ENCODE assay signal across 8 mouse cellular contexts in the genomic region with DNA sequence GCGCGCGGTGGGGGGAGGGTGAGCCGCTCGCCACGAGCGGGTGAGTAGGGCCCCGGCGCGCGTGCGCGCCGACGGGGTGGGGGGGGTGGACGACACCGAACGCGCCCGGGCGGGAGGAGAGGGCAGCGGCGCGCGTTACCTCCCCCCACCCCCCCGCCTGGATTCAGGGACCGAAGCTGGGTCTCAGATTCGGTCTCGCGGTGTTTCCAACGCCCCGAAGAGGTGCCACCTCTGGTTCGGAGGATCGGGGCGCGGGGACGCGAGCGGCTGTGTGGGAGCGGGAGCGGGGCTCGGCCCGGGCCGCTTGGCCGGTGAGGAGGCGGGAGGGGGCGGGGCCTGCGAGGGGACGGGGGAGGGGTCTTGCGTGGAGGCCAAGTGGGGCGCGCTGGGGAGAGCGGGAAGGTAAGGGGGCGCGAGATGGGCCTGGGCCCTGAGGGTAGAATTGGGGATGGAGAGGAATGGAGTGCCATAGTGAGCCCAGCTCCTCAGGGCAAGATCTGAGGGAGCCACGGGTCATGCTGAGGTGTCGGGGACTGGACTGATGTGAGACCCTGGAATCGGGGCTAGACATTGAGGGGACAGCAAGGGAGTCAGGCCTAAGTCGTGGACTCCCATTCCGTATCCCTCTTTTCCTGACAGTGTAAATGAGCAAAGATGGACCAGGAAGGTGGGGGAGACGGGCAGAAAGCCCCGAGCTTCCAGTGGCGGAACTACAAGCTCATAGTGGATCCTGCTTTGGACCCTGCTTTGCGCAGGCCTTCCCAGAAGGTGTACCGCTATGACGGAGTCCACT. TPM values are rescaled to one million over a fixed set of nuclear protein-coding genes. Genes with fewer than 3 reads are reported as not detected.
DNase-seq lines count a peak whose midpoint lies in the region; ATAC-seq and TF ChIP-seq lines count a peak whose summit lies in the region.

No protein-coding gene starts in this region.

- ATAC-seq in embryonic facial prominence, embryonic 13.5 days (ENCODE audit: insufficient number of reproducible peaks, insufficient read depth, low FRiP score, low TSS enrichment, low read depth) = peak; percentile 32; the same call in 1 of the 2 replicates
- peak; percentile 57 for ATAC-seq in limb, embryonic 12.5 days (ENCODE audit: insufficient number of reproducible peaks, insufficient read depth, low FRiP score, low TSS enrichment, low read depth)
- ATAC-seq in midbrain, embryonic 11.5 days (ENCODE audit: low FRiP score) = peak; percentile 57

- TF ChIP-seq POLR2A in testis, adult 2 months (IDR thresholded peaks at IDR 0.05; ENCODE audit: control insufficient read depth, low read depth, low read length) = no peak

- no peak for DNase-seq in layer of hippocampus, adult 2 months (ENCODE audit: low spot score in 2 of 2)
- no peak for DNase-seq in layer of hippocampus, adult 8-10 months (ENCODE audit: low spot score in 2 of 2)
- DNase-seq in adrenal gland, postnatal 25 days = peak; percentile 72
- DNase-seq in heart, postnatal 4 days = peak; percentile 74
- DNase-seq in midbrain, embryonic 11.5 days (ENCODE audit: low spot score, missing footprints) = peak; percentile 94

- peaks cover 21% of the 10 kb centered on the region for H3K4me1 ChIP-seq in embryonic facial prominence, embryonic 13.5 days
- peaks cover 23% of the 10 kb centered on the region for H3K4me1 ChIP-seq in limb, embryonic 12.5 days (replicated peaks)
- H3K4me1 ChIP-seq in midbrain, embryonic 11.5 days (ENCODE audit: control insufficient read depth, insufficient read depth, low read length) = peaks cover 11% of the 10 kb centered on the region
- peaks cover 7% of the 10 kb centered on the region for H3K4me1 ChIP-seq in testis, adult 2 months (ENCODE audit: control insufficient read depth, insufficient read depth, low read length)

- no peaks in the 10 kb centered on the region for H3K27me3 ChIP-seq in embryonic facial prominence, embryonic 13.5 days
- no peaks in the 10 kb centered on the region for H3K27me3 ChIP-seq in limb, embryonic 12.5 days
- H3K27me3 ChIP-seq in midbrain, embryonic 11.5 days (ENCODE audit: control insufficient read depth, insufficient read depth, low read length) = no peaks in the 10 kb centered on the region
- no peaks in the 10 kb centered on the region for H3K27me3 ChIP-seq in testis, adult 2 months (ENCODE audit: control insufficient read depth, insufficient read depth, low read length)

- 2% methylated on average over 50 of the region's 66 CpGs for WGBS in embryonic facial prominence, embryonic 13.5 days
- 4% methylated on average over 52 of the region's 66 CpGs for WGBS in limb, embryonic 12.5 days
- 4% methylated on average over 51 of the region's 66 CpGs for WGBS in midbrain, embryonic 11.5 days

- peak overlapping the region; percentile 95 for H3K4me3 ChIP-seq in layer of hippocampus, adult 2 months
- peak overlapping the region; percentile 80 for H3K4me3 ChIP-seq in embryonic facial prominence, embryonic 13.5 days
- peak overlapping the region; percentile 90 for H3K4me3 ChIP-seq in limb, embryonic 12.5 days (replicated peaks)
- peak overlapping the region; percentile 94 for H3K4me3 ChIP-seq in midbrain, embryonic 11.5 days (ENCODE audit: low read depth, low read length)
- peak overlapping the region; percentile 97 for H3K4me3 ChIP-seq in testis, adult 2 months (ENCODE audit: control insufficient read depth, low read depth, low read length)

- H3K9ac ChIP-seq in embryonic facial prominence, embryonic 13.5 days = peak overlapping the region; percentile 92
- H3K9ac ChIP-seq in limb, embryonic 12.5 days (replicated peaks) = peak overlapping the region; percentile 92
- peak overlapping the region; percentile 94 for H3K9ac ChIP-seq in midbrain, embryonic 11.5 days (ENCODE audit: low read length)

- peak overlapping the region; percentile 89 for H3K4me2 ChIP-seq in embryonic facial prominence, embryonic 13.5 days
- peak overlapping the region; percentile 86 for H3K4me2 ChIP-seq in limb, embryonic 12.5 days
- peak overlapping the region; percentile 84 for H3K4me2 ChIP-seq in midbrain, embryonic 11.5 days

- H3K9me3 ChIP-seq in embryonic facial prominence, embryonic 13.5 days = no peaks in the 10 kb centered on the region
- no peaks in the 10 kb centered on the region for H3K9me3 ChIP-seq in limb, embryonic 12.5 days
- H3K9me3 ChIP-seq in midbrain, embryonic 11.5 days (ENCODE audit: control insufficient read depth, low read length) = no peaks in the 10 kb centered on the region

- peak overlapping the region; percentile 100 for H3K27ac ChIP-seq in layer of hippocampus, adult 2 months
- H3K27ac ChIP-seq in embryonic facial prominence, embryonic 13.5 days = peak overlapping the region; percentile 98
- peak overlapping the region; percentile 94 for H3K27ac ChIP-seq in limb, embryonic 12.5 days
- peak overlapping the region; percentile 93 for H3K27ac ChIP-seq in midbrain, embryonic 11.5 days (ENCODE audit: low read depth, low read length)
- H3K27ac ChIP-seq in testis, adult 2 months (ENCODE audit: control insufficient read depth, insufficient read depth, low read depth, low read length) = peak overlapping the region; percentile 99

- H3K36me3 ChIP-seq in embryonic facial prominence, embryonic 13.5 days = peaks cover 39% of the 10 kb centered on the region
- H3K36me3 ChIP-seq in limb, embryonic 12.5 days = peaks cover 44% of the 10 kb centered on the region
- peaks cover 11% of the 10 kb centered on the region for H3K36me3 ChIP-seq in midbrain, embryonic 11.5 days (ENCODE audit: control insufficient read depth, insufficient read depth, low read length)
- peaks cover 7% of the 10 kb centered on the region for H3K36me3 ChIP-seq in testis, adult 2 months (ENCODE audit: control insufficient read depth, insufficient read depth, low read length)

- TF ChIP-seq CTCF in layer of hippocampus, adult 2 months (conservative IDR thresholded peaks at IDR 0.05) = no peak
- TF ChIP-seq CTCF in testis, adult 2 months (IDR thresholded peaks at IDR 0.05; ENCODE audit: control insufficient read depth, insufficient read depth, insufficient replicate concordance, low read depth, low read length) = no peak

RNA-seq across cellular contexts. Expression of a gene that starts 1.2 kb away (rescaled TPM):
- 10 to 100 TPM; 44.5 to 49.4 TPM for total RNA-seq in layer of hippocampus, adult 2 months (2021)
- total RNA-seq in layer of hippocampus, adult 8-10 months (2022) = 10 to 100 TPM; 46.6 to 56.4 (median 48.7) TPM
- 36.9 and 49.8 TPM in 2 replicates for total RNA-seq in adrenal gland, postnatal 25 days (2021)
- 27.0 and 33.2 TPM in 2 replicates for polyA plus RNA-seq in embryonic facial prominence, embryonic 13.5 days (2015; fragmentation: Nextera tagmentation; extraction: Ambion mirVana)
- 10 to 100 TPM; 30.8 to 32.0 TPM for total RNA-seq in heart, postnatal 4 days (2021)
- polyA plus RNA-seq in limb, embryonic 12.5 days (2016; fragmentation: Nextera tagmentation; extraction: Ambion mirVana) = 24.7 and 25.2 TPM in 2 replicates
- polyA plus RNA-seq in midbrain, embryonic 11.5 days (2014; fragmentation: Nextera tagmentation; extraction: Ambion mirVana) = 19.0 and 22.1 TPM in 2 replicates
- polyA plus RNA-seq in testis, adult 2 months (2012; rRNA removed) = 15.9 and 18.2 TPM in 2 replicates

RNA-seq across cellular contexts. Expression of a gene that starts 7.7 kb away (rescaled TPM):
- total RNA-seq in layer of hippocampus, adult 2 months (2021) = 1 to 10 TPM; 1.4 to 3.3 TPM
- 1 to 10 TPM; 2.0 to 5.7 (median 2.3) TPM for total RNA-seq in layer of hippocampus, adult 8-10 months (2022)
- 4.4 and 6.9 TPM in 2 replicates for total RNA-seq in adrenal gland, postnatal 25 days (2021)
- polyA plus RNA-seq in embryonic facial prominence, embryonic 13.5 days (2015; fragmentation: Nextera tagmentation; extraction: Ambion mirVana) = not detected in 2 replicates
- 1 to 10 TPM; 3.0 to 3.2 TPM for total RNA-seq in heart, postnatal 4 days (2021)
- not detected in 2 replicates for polyA plus RNA-seq in limb, embryonic 12.5 days (2016; fragmentation: Nextera tagmentation; extraction: Ambion mirVana)
- polyA plus RNA-seq in midbrain, embryonic 11.5 days (2014; fragmentation: Nextera tagmentation; extraction: Ambion mirVana) = not detected in 2 replicates
- polyA plus RNA-seq in testis, adult 2 months (2012; rRNA removed) = not detected in 2 replicates

RNA-seq across cellular contexts. Expression of a gene that starts 8.1 kb away (rescaled TPM):
- 10 to 100 TPM; 30.1 to 31.5 TPM for total RNA-seq in layer of hippocampus, adult 2 months (2021)
- total RNA-seq in layer of hippocampus, adult 8-10 months (2022) = 10 to 100 TPM; 25.8 to 30.7 (median 29.4) TPM
- total RNA-seq in adrenal gland, postnatal 25 days (2021) = 31.5 and 37.2 TPM in 2 replicates
- polyA plus RNA-seq in embryonic facial prominence, embryonic 13.5 days (2015; fragmentation: Nextera tagmentation; extraction: Ambion mirVana) = 16.4 and 19.0 TPM in 2 replicates
- total RNA-seq in heart, postnatal 4 days (2021) = 10 to 100 TPM; 14.7 to 14.8 TPM
- 15.2 and 15.4 TPM in 2 replicates for polyA plus RNA-seq in limb, embryonic 12.5 days (2016; fragmentation: Nextera tagmentation; extraction: Ambion mirVana)
- 6.1 and 6.3 TPM in 2 replicates for polyA plus RNA-seq in midbrain, embryonic 11.5 days (2014; fragmentation: Nextera tagmentation; extraction: Ambion mirVana)
- 13.8 and 13.9 TPM in 2 replicates for polyA plus RNA-seq in testis, adult 2 months (2012; rRNA removed)

RNA-seq across cellular contexts. Expression of a gene that starts 22.7 kb away (rescaled TPM):
- 1 to 10 TPM; 7.0 to 8.8 TPM for total RNA-seq in layer of hippocampus, adult 2 months (2021)
- total RNA-seq in layer of hippocampus, adult 8-10 months (2022) = 10 to 100 TPM in 2 of 4 experiments, 1 to 10 TPM in 2; 4.8 to 12.2 (median 10.7) TPM
- total RNA-seq in adrenal gland, postnatal 25 days (2021) = 49.1 and 66.2 TPM in 2 replicates
- polyA plus RNA-seq in embryonic facial prominence, embryonic 13.5 days (2015; fragmentation: Nextera tagmentation; extraction: Ambion mirVana) = 15.0 and 15.2 TPM in 2 replicates
- 10 to 100 TPM in 1 of 2 experiments, 1 to 10 TPM in 1; 9.6 to 10.3 TPM for total RNA-seq in heart, postnatal 4 days (2021)
- polyA plus RNA-seq in limb, embryonic 12.5 days (2016; fragmentation: Nextera tagmentation; extraction: Ambion mirVana) = 9.5 and 9.8 TPM in 2 replicates
- 7.9 and 8.2 TPM in 2 replicates for polyA plus RNA-seq in midbrain, embryonic 11.5 days (2014; fragmentation: Nextera tagmentation; extraction: Ambion mirVana)
- polyA plus RNA-seq in testis, adult 2 months (2012; rRNA removed) = 6.1 and 7.1 TPM in 2 replicates

RNA-seq across cellular contexts. Expression of a gene that starts 33.3 kb away (rescaled TPM):
- 10 to 100 TPM; 53.8 to 59.7 TPM for total RNA-seq in layer of hippocampus, adult 2 months (2021)
- 10 to 100 TPM; 52.2 to 65.5 (median 56.3) TPM for total RNA-seq in layer of hippocampus, adult 8-10 months (2022)
- total RNA-seq in adrenal gland, postnatal 25 days (2021) = 18.3 and 18.5 TPM in 2 replicates
- polyA plus RNA-seq in embryonic facial prominence, embryonic 13.5 days (2015; fragmentation: Nextera tagmentation; extraction: Ambion mirVana) = 7.5 and 8.7 TPM in 2 replicates
- 1 to 10 TPM; 6.0 TPM for total RNA-seq in heart, postnatal 4 days (2021)
- polyA plus RNA-seq in limb, embryonic 12.5 days (2016; fragmentation: Nextera tagmentation; extraction: Ambion mirVana) = 9.0 and 10.5 TPM in 2 replicates
- 8.3 and 9.3 TPM in 2 replicates for polyA plus RNA-seq in midbrain, embryonic 11.5 days (2014; fragmentation: Nextera tagmentation; extraction: Ambion mirVana)
- 36.9 and 37.2 TPM in 2 replicates for polyA plus RNA-seq in testis, adult 2 months (2012; rRNA removed)

Comparison
In these comparisons a context has a peak if more than half of its experiments do, and no peak if none do; other contexts are left out.
1. DNase-seq: peak in adrenal gland, postnatal 25 days (single experiment), heart, postnatal 4 days (single experiment) and midbrain, embryonic 11.5 days (single experiment); none in layer of hippocampus, adult 2 months (0 of 2) and layer of hippocampus, adult 8-10 months (0 of 2).
2. Peak in every context shown above with its lines, with median percentiles within 50 percentile points of each other: H3K27ac ChIP-seq, H3K4me3 ChIP-seq, ATAC-seq, H3K4me2 ChIP-seq and H3K9ac ChIP-seq.